Mouse (Mus musculus): Measurements from ENCODE around the gene Krt8.

Krt8 gene

GRCm38 (mm10) chr15:101974083-101974845 lies 30.0 kb downstream of the Krt8 start:
- no peak for DNase-seq

GRCm38 (mm10) chr15:101973414-101974077 lies 30.7 kb downstream of the Krt8 start:
- peak; percentile 79 to 84 for DNase-seq

- DNase-seq = no peak
Measured at GRCm38 (mm10) chr15:101970536-101970935, 33.7 kb downstream of the Krt8 start.

GRCm38 (mm10) chr15:101966808-101967207 lies 37.5 kb downstream of the Krt8 start:
- no peak for DNase-seq

- no peak for DNase-seq
Measured at GRCm38 (mm10) chr15:101958891-101959290, 45.4 kb downstream of the Krt8 start.

- DNase-seq = no peak
Measured at GRCm38 (mm10) chr15:101954187-101954586, 50.1 kb downstream of the Krt8 start, which contains the start of gene Krt78. Krt78 (minus strand) TSS chr15:101954287.

GRCm38 (mm10) chr15:101952733-101953474 lies 51.4 kb downstream of the Krt8 start:
- no peak for DNase-seq
